Mouse (Mus musculus) midbrain, embryonic 10.5 days (tissue): ENCODE measurements around the gene Sin3b. TPM values are rescaled to one million over a fixed set of nuclear protein-coding genes. Genes with fewer than 3 reads are reported as not detected.
A peak's percentile ranks its signal among the peaks of the same experiment; 100 is the strongest.

Source experiments
- DNase-seq: peaks from one replicate; pipeline ENCODE4 v3.0.0-alpha.2; 2017; ENCODE audit warnings: low spot score
- H3K27ac ChIP-seq: fragments of 300-500 bp; sonication (generic); replicated peaks from 2 replicates; pipeline ENCODE4 v1.5.1; 2016; ENCODE audit warnings: mild to moderate bottlenecking
- H3K27me3 ChIP-seq: fragments of 300-500 bp; sonication (generic); 2 replicates; pipeline ENCODE4 v1.6.1; 2016; ENCODE audit warnings: low read depth, mild to moderate bottlenecking; ENCODE audit not compliant: poor library complexity, severe bottlenecking
- H3K36me3 ChIP-seq: fragments of 300-500 bp; sonication (generic); 2 replicates; pipeline ENCODE4 v1.6.1; 2016; ENCODE audit warnings: mild to moderate bottlenecking, moderate library complexity
- H3K4me1 ChIP-seq: fragments of 300-500 bp; sonication (generic); 2 replicates; pipeline ENCODE4 v1.6.1; 2016
- H3K4me3 ChIP-seq: fragments of 300-500 bp; sonication (generic); 2 replicates; pipeline ENCODE4 v1.5.1; 2016; ENCODE audit warnings: mild to moderate bottlenecking, moderate library complexity
- H3K9me3 ChIP-seq: fragments of 300-500 bp; sonication (generic); replicated peaks from 2 replicates; pipeline ENCODE4 v1.6.1; 2016; ENCODE audit warnings: mild to moderate bottlenecking
- WGBS: fragments of 180-500 bp; shearing (Covaris S2); methylation state at CpG from one replicate; pipeline ENCODE4 v1.1.7; 2016; 5-methylcytosine and 5-hydroxymethylcytosine counted together
- microRNA-seq: library from miRNA; unstranded; fragments of <30 nt; microRNA quantifications from one replicate; pipeline ENCODE4, GENCODE M21; 2017
- polyA plus RNA-seq: library from polyadenylated mRNA; unstranded; fragments of >200 nt; fragmentation: Nextera tagmentation; extraction: Ambion mirVana; gene quantifications from 2 replicates; pipeline ENCODE4 v1.2.1, GENCODE M21; 2016

The Sin3b gene
- polyA plus RNA-seq, 1 experiment from 2014 or later, result 151 TPM

DNA sequence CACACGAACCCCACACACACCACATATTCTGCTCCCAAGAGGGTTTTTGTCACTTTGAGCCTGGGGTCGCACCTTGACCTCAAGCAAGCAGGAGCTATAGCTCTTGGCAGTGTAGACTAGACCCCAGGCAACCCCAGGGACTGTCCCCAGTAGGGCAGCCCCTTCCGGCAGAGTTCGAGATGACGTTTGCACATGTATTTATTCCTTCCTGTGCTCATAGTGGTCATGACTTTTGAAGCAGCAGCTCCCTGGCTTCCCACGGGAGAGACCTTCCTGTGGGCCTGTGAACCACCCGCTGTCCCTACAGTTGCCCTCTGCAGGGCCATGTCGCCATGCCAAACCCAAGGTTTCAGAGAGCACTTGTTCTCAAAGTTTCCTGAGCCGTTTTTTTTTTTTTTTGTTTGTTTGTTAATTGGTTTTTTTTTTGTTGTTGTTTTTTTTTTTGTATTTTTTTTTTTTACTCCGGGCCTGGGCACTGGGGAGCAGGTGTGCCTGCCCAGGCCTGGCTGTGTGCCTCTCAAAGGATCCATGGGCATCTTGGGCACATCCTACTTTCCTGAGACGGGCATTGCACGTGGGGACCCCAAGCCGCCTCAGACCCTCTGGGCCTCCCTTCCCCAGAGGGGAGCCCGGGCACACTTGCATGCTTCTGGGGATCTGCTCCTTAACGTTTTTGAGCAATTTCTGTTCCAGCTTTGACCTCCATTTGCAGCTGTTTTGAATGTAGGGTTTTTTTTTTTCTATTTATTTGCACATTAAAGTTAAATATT is 34.5 kb downstream of the Sin3b start:
- no peaks in the 10 kb centered on the region for H3K27me3 ChIP-seq
- peaks cover 67% of the 10 kb centered on the region for H3K36me3 ChIP-seq
- H3K9me3 ChIP-seq, result no peaks in the 10 kb centered on the region
- no peaks in the 10 kb centered on the region for H3K4me1 ChIP-seq
- DNase-seq, result peak; percentile 9
- H3K27ac ChIP-seq, result no peak overlapping the region
- H3K4me3 ChIP-seq, result no peak overlapping the region
- 93% methylated on average over 15 of the region's 15 CpGs for WGBS

DNA sequence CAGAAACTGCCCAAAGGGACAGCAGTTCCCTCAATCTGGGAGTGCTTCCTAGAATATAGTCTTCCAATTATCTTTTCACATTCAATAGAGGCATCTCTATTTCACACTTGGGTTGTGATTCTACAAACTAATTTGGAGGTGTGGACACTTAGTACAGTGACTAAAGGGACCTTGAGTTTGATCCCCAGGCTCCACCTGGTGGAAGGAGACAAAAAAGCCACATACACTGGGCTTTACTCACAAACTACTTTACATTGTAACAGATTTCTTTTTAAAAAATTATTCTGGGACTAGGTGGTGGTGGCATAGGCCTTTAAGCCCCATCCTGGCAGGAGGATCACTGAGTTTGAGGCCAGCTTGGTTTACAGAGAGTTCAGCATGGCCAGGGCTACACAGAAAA is 35.2 kb downstream of the Sin3b start:
- peak; percentile 6 for DNase-seq
- Histone ChIP-seq H3K4me1 (no peaks in the 10 kb centered on the region), H3K27me3 (no peaks in the 10 kb centered on the region), H3K27ac (no peak overlapping the region), H3K9me3 (no peaks in the 10 kb centered on the region), H3K4me3 (no peak overlapping the region), H3K36me3 (peaks cover 60% of the 10 kb centered on the region)

DNA sequence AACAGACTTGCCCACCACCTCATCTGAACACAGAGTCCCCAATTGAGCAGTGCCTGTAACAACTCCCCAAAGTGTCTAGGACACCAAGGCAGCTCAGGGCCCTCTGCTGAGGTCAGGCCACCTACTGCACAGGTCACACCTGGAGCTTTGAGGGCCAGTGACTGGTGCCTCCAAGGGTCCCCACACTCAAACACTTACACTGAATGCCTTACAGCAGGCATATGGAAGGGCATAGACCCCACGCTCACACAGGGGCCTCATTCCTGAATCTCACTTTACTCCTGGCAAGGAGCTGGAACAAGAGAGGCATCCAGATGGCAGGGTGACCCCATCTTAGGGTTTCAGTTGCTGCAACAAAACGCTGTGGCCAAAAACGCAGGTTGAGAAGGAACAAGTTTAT is 37.1 kb downstream of the Sin3b start:
- Histone ChIP-seq H3K4me1 (no peaks in the 10 kb centered on the region), H3K4me3 (no peak overlapping the region), H3K9me3 (no peaks in the 10 kb centered on the region), H3K27ac (no peak overlapping the region), H3K27me3 (no peaks in the 10 kb centered on the region; the same call in 1 of the 2 replicates), H3K36me3 (peaks cover 43% of the 10 kb centered on the region)
- DNase-seq, result peak; percentile 6
- WGBS, result 89% methylated on average over 3 of the region's 3 CpGs

DNA sequence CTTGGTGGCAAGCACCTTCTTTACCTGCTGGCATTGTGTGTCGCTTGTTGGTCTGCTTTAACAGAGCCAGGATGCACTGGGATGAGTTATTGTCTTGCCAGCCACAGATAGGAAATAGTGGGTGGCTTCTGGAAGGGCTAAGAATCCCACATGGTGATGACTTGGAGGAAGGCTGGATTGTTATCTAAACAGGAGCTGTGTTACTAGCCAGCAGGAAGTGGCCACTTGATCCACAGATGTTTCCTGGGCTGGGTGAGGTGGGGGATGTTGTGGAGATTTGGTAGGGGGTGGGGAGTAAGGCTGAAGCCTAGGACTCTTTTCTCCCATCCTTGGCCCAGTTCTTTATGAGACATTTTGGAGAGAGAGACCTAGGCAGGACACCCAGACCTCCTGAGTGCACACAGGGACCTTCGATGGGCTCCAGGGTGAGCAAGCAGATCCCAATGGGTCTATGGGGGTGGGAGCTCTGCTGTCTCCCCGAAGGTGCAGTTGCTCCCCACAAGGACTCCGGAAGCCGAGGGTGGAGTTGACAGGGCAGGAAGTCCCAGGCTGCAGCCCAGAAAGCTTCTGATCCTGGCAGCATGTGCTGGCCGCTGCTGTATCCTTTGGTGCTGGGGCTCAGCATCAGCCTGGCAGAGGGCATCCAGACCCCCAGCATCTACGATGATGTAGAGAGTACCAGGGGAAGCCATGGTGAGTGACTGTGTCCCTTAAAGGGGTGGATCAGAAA is 38.4 kb downstream of the Sin3b start, which contains the start of gene F2rl3:
Gene F2rl3 (plus strand): TSS at position 559 of the 730 bp plus-strand sequence.
- WGBS, result 78% methylated on average over 7 of the region's 7 CpGs
- DNase-seq, result peak; percentile 11
- H3K4me3 ChIP-seq, result no peak within 1 kb of the TSS
- H3K27me3 ChIP-seq, result no peaks in the 10 kb centered on the region; the same call in 1 of the 2 replicates
- no peaks in the 10 kb centered on the region for H3K9me3 ChIP-seq
- peaks cover 31% of the 10 kb centered on the region for H3K36me3 ChIP-seq
- no peak within 1 kb of the TSS for H3K27ac ChIP-seq
- peaks cover 2% of the 10 kb centered on the region; the same call in 1 of the 2 replicates for H3K4me1 ChIP-seq

DNA sequence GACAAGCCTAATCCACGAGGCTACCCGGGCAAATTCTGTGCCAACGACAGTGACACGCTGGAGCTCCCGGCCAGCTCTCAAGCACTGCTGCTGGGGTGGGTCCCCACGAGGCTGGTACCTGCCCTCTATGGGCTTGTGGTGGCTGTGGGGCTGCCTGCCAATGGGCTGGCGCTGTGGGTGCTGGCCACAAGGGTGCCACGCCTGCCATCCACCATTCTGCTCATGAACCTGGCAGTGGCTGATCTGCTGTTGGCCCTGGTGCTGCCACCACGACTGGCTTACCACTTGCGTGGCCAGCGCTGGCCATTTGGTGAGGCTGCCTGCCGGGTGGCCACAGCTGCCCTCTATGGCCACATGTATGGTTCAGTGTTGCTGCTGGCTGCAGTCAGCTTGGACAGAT is 39.2 kb downstream of the Sin3b start:
- 91% methylated on average over 12 of the region's 12 CpGs for WGBS
- H3K27ac ChIP-seq, result no peak overlapping the region

DNA sequence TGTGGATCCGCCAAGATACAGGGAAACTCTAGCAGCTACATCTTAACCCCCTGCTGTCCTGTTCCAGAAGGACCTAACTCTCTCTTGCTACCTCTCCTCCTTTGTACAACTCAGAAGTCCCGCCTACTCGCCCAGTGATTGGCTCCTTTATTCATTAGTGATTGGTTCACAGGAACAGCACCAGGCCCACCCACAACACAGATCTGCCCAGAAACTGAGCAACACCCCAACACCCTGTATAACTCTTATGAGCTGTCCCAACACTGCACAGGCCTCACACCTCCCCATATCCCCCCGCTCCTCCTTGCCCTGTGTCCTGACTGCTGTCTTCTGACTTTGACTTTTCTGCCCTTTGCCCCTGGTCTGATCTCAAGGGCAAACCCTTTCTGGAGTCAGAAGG is 42.6 kb downstream of the Sin3b start:
- WGBS, result 61% methylated on average over 4 of the region's 4 CpGs
- no peak for DNase-seq
- no peak overlapping the region for H3K27ac ChIP-seq
- no peaks in the 10 kb centered on the region; the same call in 1 of the 2 replicates for H3K27me3 ChIP-seq
- no peaks in the 10 kb centered on the region for H3K36me3 ChIP-seq
- peaks cover 10% of the 10 kb centered on the region for H3K4me1 ChIP-seq
- no peak overlapping the region for H3K4me3 ChIP-seq
- no peaks in the 10 kb centered on the region for H3K9me3 ChIP-seq

More for the DNA sequence above, 39.2 kb downstream of the Sin3b start:
- no peaks in the 10 kb centered on the region; the same call in 1 of the 2 replicates for H3K27me3 ChIP-seq
- H3K4me1 ChIP-seq, result peaks cover 10% of the 10 kb centered on the region
- no peak overlapping the region for H3K4me3 ChIP-seq
- peaks cover 22% of the 10 kb centered on the region for H3K36me3 ChIP-seq
- H3K9me3 ChIP-seq, result no peaks in the 10 kb centered on the region
- no peak for DNase-seq

DNA sequence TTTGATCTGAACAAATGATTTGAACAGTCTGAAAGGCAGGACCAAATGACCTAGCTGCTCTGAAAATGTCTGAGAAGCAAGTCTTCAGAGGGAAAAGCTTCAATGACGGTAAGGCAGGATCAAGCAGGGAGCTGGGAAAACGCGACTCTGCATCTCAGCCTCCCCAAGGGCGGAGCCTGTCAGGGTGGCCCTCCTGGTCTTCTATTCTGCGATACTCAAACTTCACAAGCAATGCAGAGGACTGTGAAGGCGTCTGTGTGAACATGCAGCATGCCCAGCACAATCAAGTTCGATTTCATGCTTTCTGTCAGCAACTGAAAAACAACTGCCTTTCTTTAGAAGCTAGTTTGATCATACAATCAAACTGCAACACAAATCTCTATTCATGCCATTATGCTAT is 43.7 kb downstream of the Sin3b start:
- Histone ChIP-seq H3K9me3 (no peaks in the 10 kb centered on the region), H3K4me3 (no peak overlapping the region), H3K27ac (no peak overlapping the region), H3K4me1 (peaks cover 10% of the 10 kb centered on the region), H3K27me3 (no peaks in the 10 kb centered on the region; the same call in 1 of the 2 replicates), H3K36me3 (no peaks in the 10 kb centered on the region)
- no peak for DNase-seq
- WGBS, result 42% methylated on average over 7 of the region's 7 CpGs

DNA sequence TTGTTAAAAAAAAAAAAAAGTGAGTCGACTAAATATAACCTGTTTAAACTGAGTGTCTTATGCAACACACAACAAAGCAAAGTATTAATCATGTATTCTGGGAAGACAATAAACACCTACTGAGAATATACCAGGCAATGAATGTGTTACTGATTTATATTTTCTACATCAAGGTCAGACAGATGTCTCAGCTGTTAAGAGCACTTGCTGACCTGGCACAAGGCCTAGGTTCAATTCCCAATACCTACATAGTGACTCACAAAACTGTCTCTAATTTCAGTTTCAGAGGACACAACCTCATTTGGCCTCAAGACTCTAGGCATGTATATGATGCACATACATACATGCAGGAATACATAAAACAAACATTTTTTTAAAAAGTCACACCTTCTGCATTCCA is 54.7 kb downstream of the Sin3b start:
- H3K36me3 ChIP-seq, result no peaks in the 10 kb centered on the region
- no peaks in the 10 kb centered on the region for H3K27me3 ChIP-seq
- no peak overlapping the region for H3K27ac ChIP-seq
- no peak for DNase-seq
- no peaks in the 10 kb centered on the region for H3K9me3 ChIP-seq
- H3K4me1 ChIP-seq, result no peaks in the 10 kb centered on the region
- WGBS, result 88% methylated on average over 1 of the region's 1 CpGs
- H3K4me3 ChIP-seq, result no peak overlapping the region

DNA sequence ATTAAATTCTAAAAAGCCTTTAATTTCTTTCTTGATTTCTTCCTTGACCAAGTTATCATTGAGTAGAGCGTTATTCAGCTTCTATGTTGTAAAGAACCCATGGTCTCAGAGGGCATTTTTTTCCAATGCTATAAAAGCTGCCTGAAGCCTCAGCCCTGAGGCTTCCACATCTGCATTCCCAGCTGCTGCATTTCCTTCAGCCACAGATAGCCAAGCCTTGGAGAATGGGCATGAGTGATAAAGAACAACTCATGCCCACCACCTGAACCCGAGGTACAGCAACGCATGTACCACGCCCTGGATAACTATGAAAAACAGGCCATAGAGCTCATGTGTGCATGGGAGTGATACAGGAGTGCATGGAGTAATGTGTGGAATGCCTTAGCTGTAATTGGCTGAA is 57.6 kb downstream of the Sin3b start:
- H3K36me3 ChIP-seq, result no peaks in the 10 kb centered on the region
- H3K27ac ChIP-seq, result no peak overlapping the region
- H3K9me3 ChIP-seq, result no peaks in the 10 kb centered on the region
- no peak for DNase-seq
- no peak overlapping the region for H3K4me3 ChIP-seq
- no peaks in the 10 kb centered on the region for H3K4me1 ChIP-seq
- H3K27me3 ChIP-seq, result no peaks in the 10 kb centered on the region
- WGBS, result 92% methylated on average over 4 of the region's 4 CpGs

DNA sequence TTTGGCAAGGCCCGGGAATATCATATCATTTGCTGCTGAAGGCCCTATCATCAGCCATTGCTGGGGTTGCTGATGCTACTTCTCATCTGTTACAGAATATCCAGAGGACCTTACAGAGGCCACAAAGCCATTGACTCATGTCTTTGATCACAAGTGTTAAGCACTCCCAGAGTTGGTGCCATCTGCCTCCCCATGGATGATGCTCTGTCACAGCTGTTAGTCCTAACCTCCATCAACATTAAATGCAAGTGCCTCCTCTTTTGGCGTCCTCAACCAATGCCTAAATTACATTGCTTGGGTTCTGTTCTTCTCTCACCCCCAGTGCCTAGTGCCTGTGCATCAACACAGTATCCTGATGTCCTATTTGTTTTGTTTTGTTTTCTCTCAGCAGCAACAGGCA is 78.5 kb downstream of the Sin3b start:
- no peaks in the 10 kb centered on the region for H3K27me3 ChIP-seq
- DNase-seq, result no peak
- H3K36me3 ChIP-seq, result no peaks in the 10 kb centered on the region
- H3K4me1 ChIP-seq, result no peaks in the 10 kb centered on the region
- no peak overlapping the region for H3K27ac ChIP-seq
- H3K9me3 ChIP-seq, result 0 out of 2 replicates have a peak, but pooled peaks cover 5% of the 10 kb centered on the region
- 84% methylated on average over 2 of the region's 2 CpGs for WGBS
- H3K4me3 ChIP-seq, result no peak overlapping the region

Small RNAs within 50 kb of the gene (microRNA-seq; reads per million reads assigned to microRNA genes)
- not detected for gene Gm26237

Other genes with a start within 250 kb of the Sin3b start
- gene Cherp, start 248.1 kb upstream of the Sin3b start, polyA plus RNA-seq, result 96.8 and 105 TPM in 2 replicates
- gene Slc35e1, start 230.7 kb upstream of the Sin3b start, polyA plus RNA-seq, result 13.1 and 16.3 TPM in 2 replicates
- 19.0 and 19.9 TPM in 2 replicates for gene Med26, start 175.0 kb upstream of the Sin3b start, polyA plus RNA-seq
- gene Smim7, start 152.2 kb upstream of the Sin3b start, polyA plus RNA-seq, result 126 and 127 TPM in 2 replicates
- gene Tmem38a, start 151.2 kb upstream of the Sin3b start, polyA plus RNA-seq, result 10.3 and 10.5 TPM in 2 replicates
- gene Nwd1, start 76.6 kb upstream of the Sin3b start, polyA plus RNA-seq, result not detected in 2 replicates
- 1.2 and 2.4 TPM in 2 replicates for gene F2rl3, start 38.6 kb downstream of the Sin3b start, polyA plus RNA-seq